Mouse (Mus musculus): ENCODE results near the gene Psd. TPM values are rescaled to one million over a fixed set of nuclear protein-coding genes. Genes with fewer than 3 reads are reported as not detected.

The Psd gene
- polyA plus RNA-seq, 1 experiment from 2014 or later: 8.8 TPM

DNA sequence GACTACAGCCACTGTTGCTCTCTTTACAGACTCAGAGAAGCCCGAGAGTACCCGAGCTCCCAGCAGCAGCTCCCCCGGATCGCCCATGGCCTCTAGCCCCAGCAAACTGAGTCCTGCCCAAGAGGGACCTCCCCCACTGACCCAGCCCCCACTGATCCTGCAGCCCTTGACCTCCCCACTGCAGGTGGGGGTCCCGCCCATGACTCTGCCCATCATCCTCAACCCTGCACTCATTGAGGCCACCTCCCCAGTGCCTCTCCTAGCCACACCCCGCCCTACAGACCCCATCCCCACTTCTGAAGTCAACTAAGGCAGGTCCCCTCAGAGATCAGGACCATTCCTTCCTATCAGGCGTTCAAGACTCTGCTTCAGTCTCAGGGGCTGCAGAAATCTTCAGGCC is 41.3 kb downstream of the Psd start:
- Histone ChIP-seq H3K9ac (ENCODE audit: low read depth, low read length) (no peak overlapping the region), H3K9me3 (replicated peaks; ENCODE audit: control insufficient read depth, low read length) (no peaks in the 10 kb centered on the region), H3K27me3 (ENCODE audit: control insufficient read depth, insufficient read depth, low read length) (no peaks in the 10 kb centered on the region), H3K4me2 (no peak overlapping the region), H3K4me1 (ENCODE audit: control insufficient read depth, insufficient read depth, low read length) (no peaks in the 10 kb centered on the region), H3K4me3 (ENCODE audit: low read depth, low read length) (no peak overlapping the region), H3K36me3 (ENCODE audit: control insufficient read depth, insufficient read depth, low read length) (peaks cover 40% of the 10 kb centered on the region), H3K27ac (ENCODE audit: low read depth, low read length) (no peak overlapping the region)
- 85% methylated on average over 7 of the region's 7 CpGs for WGBS (ENCODE audit: insufficient replicate concordance)
- ATAC-seq (replicated peaks; ENCODE audit: insufficient number of reproducible peaks, low FRiP score, low TSS enrichment): no peak

DNA sequence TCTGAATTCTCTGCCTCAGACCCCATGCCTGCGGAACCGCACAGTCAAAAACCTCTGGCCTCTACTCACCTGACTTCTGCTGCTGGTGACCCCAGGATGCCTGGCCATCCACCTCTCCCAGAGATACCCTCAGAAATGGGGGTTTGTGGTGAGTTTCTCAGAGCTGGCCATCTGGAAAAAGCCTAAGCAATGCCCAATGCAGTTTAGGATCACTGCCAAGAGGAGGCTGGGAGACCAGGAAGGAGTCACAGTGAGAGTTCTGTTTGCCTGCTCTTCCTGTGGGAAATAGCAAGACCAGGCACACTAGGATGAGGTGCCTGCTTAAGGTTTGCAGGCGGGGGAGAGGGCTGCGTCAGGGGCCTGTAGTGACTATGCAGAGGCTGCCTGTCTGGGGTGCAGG is 42.3 kb downstream of the Psd start:
- H3K9me3 ChIP-seq (replicated peaks; ENCODE audit: control insufficient read depth, low read length): no peaks in the 10 kb centered on the region
- WGBS (ENCODE audit: insufficient replicate concordance): 93% methylated on average over 4 of the region's 4 CpGs
- H3K4me1 ChIP-seq (ENCODE audit: control insufficient read depth, insufficient read depth, low read length): no peaks in the 10 kb centered on the region
- H3K36me3 ChIP-seq (ENCODE audit: control insufficient read depth, insufficient read depth, low read length): peaks cover 46% of the 10 kb centered on the region
- no peak overlapping the region for H3K27ac ChIP-seq (ENCODE audit: low read depth, low read length)
- H3K27me3 ChIP-seq (ENCODE audit: control insufficient read depth, insufficient read depth, low read length): no peaks in the 10 kb centered on the region
- H3K4me3 ChIP-seq (ENCODE audit: low read depth, low read length): no peak overlapping the region
- no peak for ATAC-seq (replicated peaks; ENCODE audit: insufficient number of reproducible peaks, low FRiP score, low TSS enrichment)
- H3K9ac ChIP-seq (ENCODE audit: low read depth, low read length): no peak overlapping the region
- no peak overlapping the region for H3K4me2 ChIP-seq

- ATAC-seq (replicated peaks; ENCODE audit: insufficient number of reproducible peaks, low FRiP score, low TSS enrichment): no peak
- no peak overlapping the region for H3K4me2 ChIP-seq
- H3K9me3 ChIP-seq (replicated peaks; ENCODE audit: control insufficient read depth, low read length): no peaks in the 10 kb centered on the region
- 90% methylated on average over 11 of the region's 11 CpGs for WGBS (ENCODE audit: insufficient replicate concordance)
- H3K36me3 ChIP-seq (ENCODE audit: control insufficient read depth, insufficient read depth, low read length): peaks cover 56% of the 10 kb centered on the region
- no peak overlapping the region for H3K4me3 ChIP-seq (ENCODE audit: low read depth, low read length)
- H3K9ac ChIP-seq (ENCODE audit: low read depth, low read length): no peak overlapping the region
- H3K27ac ChIP-seq (ENCODE audit: low read depth, low read length): no peak overlapping the region
- no peaks in the 10 kb centered on the region for H3K27me3 ChIP-seq (ENCODE audit: control insufficient read depth, insufficient read depth, low read length)
- no peaks in the 10 kb centered on the region for H3K4me1 ChIP-seq (ENCODE audit: control insufficient read depth, insufficient read depth, low read length)
Measured at GRCm38 (mm10) chr19:46282081-46282849, 44.7 kb downstream of the Psd start.

DNA sequence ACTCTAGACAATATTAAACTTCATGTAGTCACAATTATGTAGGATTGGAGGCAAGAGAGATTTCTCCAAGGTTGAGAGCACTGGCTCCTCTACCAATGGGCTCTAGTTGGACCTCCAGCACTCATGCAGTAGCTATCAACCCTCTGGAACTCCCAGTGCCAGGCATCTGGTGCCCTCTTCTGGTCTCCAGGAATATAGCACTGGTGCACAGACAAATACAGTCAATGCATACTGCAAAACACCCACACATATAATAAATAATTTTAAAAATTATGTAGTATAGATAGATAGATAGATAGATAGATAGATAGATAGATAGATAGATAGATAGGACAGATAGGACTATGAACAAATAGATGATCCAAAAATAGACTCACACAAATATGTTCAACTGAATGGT is 51.6 kb downstream of the Psd start:
- H3K27ac ChIP-seq (ENCODE audit: low read depth, low read length): no peak overlapping the region
- ATAC-seq (replicated peaks; ENCODE audit: insufficient number of reproducible peaks, low FRiP score, low TSS enrichment): no peak
- H3K4me2 ChIP-seq: no peak overlapping the region
- no peaks in the 10 kb centered on the region for H3K9me3 ChIP-seq (replicated peaks; ENCODE audit: control insufficient read depth, low read length)
- no peaks in the 10 kb centered on the region for H3K27me3 ChIP-seq (ENCODE audit: control insufficient read depth, insufficient read depth, low read length)
- H3K9ac ChIP-seq (ENCODE audit: low read depth, low read length): no peak overlapping the region
- H3K4me3 ChIP-seq (ENCODE audit: low read depth, low read length): no peak overlapping the region
- no peaks in the 10 kb centered on the region for H3K4me1 ChIP-seq (ENCODE audit: control insufficient read depth, insufficient read depth, low read length)
- H3K36me3 ChIP-seq (ENCODE audit: control insufficient read depth, insufficient read depth, low read length): peaks cover 50% of the 10 kb centered on the region

DNA sequence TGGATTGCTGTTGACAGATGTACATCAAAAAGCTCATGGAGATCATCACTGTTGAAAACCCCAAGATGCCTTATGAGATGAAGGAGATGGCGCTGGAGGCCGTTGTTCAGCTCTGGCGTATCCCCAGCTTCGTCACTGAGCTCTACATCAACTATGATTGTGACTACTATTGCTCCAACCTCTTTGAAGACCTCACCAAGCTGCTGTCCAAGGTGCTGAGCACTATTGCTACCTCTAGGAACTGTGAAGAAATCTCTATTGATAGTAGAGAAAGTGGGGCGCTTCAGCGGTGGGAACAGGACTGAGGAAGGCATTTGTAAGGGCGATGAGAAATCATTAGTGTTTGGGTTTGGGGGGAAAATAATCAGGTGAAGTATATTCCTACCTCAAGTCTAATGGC is 62.2 kb downstream of the Psd start:
- Histone ChIP-seq H3K4me3 (ENCODE audit: low read depth, low read length) (no peak overlapping the region), H3K9ac (ENCODE audit: low read depth, low read length) (no peak overlapping the region), H3K27ac (ENCODE audit: low read depth, low read length) (no peak overlapping the region), H3K4me1 (ENCODE audit: control insufficient read depth, insufficient read depth, low read length) (no peaks in the 10 kb centered on the region), H3K4me2 (no peak overlapping the region), H3K9me3 (replicated peaks; ENCODE audit: control insufficient read depth, low read length) (no peaks in the 10 kb centered on the region), H3K36me3 (ENCODE audit: control insufficient read depth, insufficient read depth, low read length) (peaks cover 52% of the 10 kb centered on the region), H3K27me3 (ENCODE audit: control insufficient read depth, insufficient read depth, low read length) (no peaks in the 10 kb centered on the region)
- ATAC-seq (replicated peaks; ENCODE audit: insufficient number of reproducible peaks, low FRiP score, low TSS enrichment): no peak
- WGBS (ENCODE audit: insufficient replicate concordance): 81% methylated on average over 7 of the region's 7 CpGs

MicroRNAs within 50 kb of the gene (microRNA counts, 519-probe panel; counts per million panel counts)
- microRNA mmu-miR-146b: 2,083 counts per million, percentile 3 among the panel's probes with 10 or more counts

Small RNA genes lying within 50 kb of the gene (microRNA-seq; reads per million reads assigned to microRNA genes)
- 0.34 reads per million for gene Mir146b (ENCODE audit: borderline number of aligned reads)

Other genes with a start within 250 kb of the Psd start
- gene Elovl3, start 195.3 kb downstream of the Psd start, polyA plus RNA-seq (2014; fragmentation: Nextera tagmentation; extraction: Ambion mirVana): not detected in 2 replicates
- gene Pitx3, start 178.8 kb downstream of the Psd start, polyA plus RNA-seq (2014; fragmentation: Nextera tagmentation; extraction: Ambion mirVana): 0.26 TPM in 1 of 2 replicates, not detected in the other
- gene Gbf1, start 174.6 kb downstream of the Psd start, polyA plus RNA-seq (2014; fragmentation: Nextera tagmentation; extraction: Ambion mirVana): 34.0 and 45.7 TPM in 2 replicates
- gene Nfkb2, start 22.8 kb downstream of the Psd start, polyA plus RNA-seq (2014; fragmentation: Nextera tagmentation; extraction: Ambion mirVana): 6.8 and 7.3 TPM in 2 replicates
- 9.6 and 9.7 TPM in 2 replicates for gene Fbxl15, start 1.0 kb upstream of the Psd start, polyA plus RNA-seq (2014; fragmentation: Nextera tagmentation; extraction: Ambion mirVana)
- 124 and 139 TPM in 2 replicates for gene Cuedc2, start 11.5 kb upstream of the Psd start, polyA plus RNA-seq (2014; fragmentation: Nextera tagmentation; extraction: Ambion mirVana)
- 3.1 and 4.0 TPM in 2 replicates for gene Mfsd13a, start 14.0 kb upstream of the Psd start, polyA plus RNA-seq (2014; fragmentation: Nextera tagmentation; extraction: Ambion mirVana)
- gene 2310034G01Rik, start 23.1 kb upstream of the Psd start, polyA plus RNA-seq (2014; fragmentation: Nextera tagmentation; extraction: Ambion mirVana): 0.90 and 1.0 TPM in 2 replicates
- 112 and 130 TPM in 2 replicates for gene Actr1a, start 68.6 kb upstream of the Psd start, polyA plus RNA-seq (2014; fragmentation: Nextera tagmentation; extraction: Ambion mirVana)
- 21.5 and 24.4 TPM in 2 replicates for gene Sufu, start 69.7 kb upstream of the Psd start, polyA plus RNA-seq (2014; fragmentation: Nextera tagmentation; extraction: Ambion mirVana)
- gene Trim8, start 174.5 kb upstream of the Psd start, polyA plus RNA-seq (2014; fragmentation: Nextera tagmentation; extraction: Ambion mirVana): 18.0 and 18.6 TPM in 2 replicates
- 67.5 and 83.5 TPM in 2 replicates for gene Arl3, start 246.0 kb upstream of the Psd start, polyA plus RNA-seq (2014; fragmentation: Nextera tagmentation; extraction: Ambion mirVana)
- gene Sfxn2, start 246.2 kb upstream of the Psd start, polyA plus RNA-seq (2014; fragmentation: Nextera tagmentation; extraction: Ambion mirVana): 8.1 and 10.5 TPM in 2 replicates